Mouse (Mus musculus): ENCODE measurements at regions not wholly inside any gene's neighbourhood (a gene's known extent, or its start where the extent isn't known, plus 50 kb on each side); places are given as distances from the start of the nearest gene placed in this dataset.

GRCm38 (mm10) chr15:40354802-40355487 lies 220.8 kb downstream of the 9330182O14Rik start:
- Histone ChIP-seq H3K36me3 (no peaks in the 10 kb centered on the region), H3K9ac (replicated peaks) (no peak overlapping the region), H3K4me2 (replicated peaks) (no peak overlapping the region), H3K4me1 (replicated peaks) (no peaks in the 10 kb centered on the region), H3K4me3 (replicated peaks) (no peak overlapping the region), H3K27ac (no peak overlapping the region), H3K27me3 (no peaks in the 10 kb centered on the region), H3K9me3 (no peaks in the 10 kb centered on the region)
- 83% methylated on average over 10 of the region's 10 CpGs for WGBS
- ATAC-seq = no peak

GRCm38 (mm10) chr15:40356096-40356495 lies 221.9 kb downstream of the 9330182O14Rik start:
- WGBS = 82% methylated on average over 3 of the region's 3 CpGs
- no peak overlapping the region for H3K9ac ChIP-seq (replicated peaks)
- no peaks in the 10 kb centered on the region for H3K9me3 ChIP-seq
- no peak overlapping the region for H3K4me3 ChIP-seq (replicated peaks)
- H3K27ac ChIP-seq = no peak overlapping the region
- H3K27me3 ChIP-seq = no peaks in the 10 kb centered on the region
- ATAC-seq = no peak
- no peaks in the 10 kb centered on the region for H3K36me3 ChIP-seq
- H3K4me1 ChIP-seq (replicated peaks) = no peaks in the 10 kb centered on the region
- H3K4me2 ChIP-seq (replicated peaks) = no peak overlapping the region

- Histone ChIP-seq H3K4me2 (replicated peaks) (no peak overlapping the region), H3K4me1 (replicated peaks) (no peaks in the 10 kb centered on the region), H3K4me3 (replicated peaks) (no peak overlapping the region), H3K36me3 (no peaks in the 10 kb centered on the region), H3K9me3 (no peaks in the 10 kb centered on the region), H3K9ac (replicated peaks) (no peak overlapping the region), H3K27ac (no peak overlapping the region), H3K27me3 (no peaks in the 10 kb centered on the region)
- WGBS = 84% methylated on average over 2 of the region's 2 CpGs
- ATAC-seq = no peak
These were observed 224.2 kb downstream of the 9330182O14Rik start for GRCm38 (mm10) chr15:40358341-40358740.

- Histone ChIP-seq H3K4me2 (replicated peaks) (no peak overlapping the region), H3K36me3 (no peaks in the 10 kb centered on the region), H3K27ac (no peak overlapping the region), H3K4me1 (replicated peaks) (no peaks in the 10 kb centered on the region), H3K9me3 (no peaks in the 10 kb centered on the region), H3K4me3 (replicated peaks) (no peak overlapping the region), H3K9ac (replicated peaks) (no peak overlapping the region), H3K27me3 (no peaks in the 10 kb centered on the region)
- ATAC-seq = no peak
- WGBS = 87% methylated on average over 11 of the region's 11 CpGs
These were observed 227.8 kb downstream of the 9330182O14Rik start for GRCm38 (mm10) chr15:40361849-40362533.

GRCm38 (mm10) chr15:40364221-40364621 lies 230.1 kb downstream of the 9330182O14Rik start:
- ATAC-seq = no peak
- no peaks in the 10 kb centered on the region for H3K9me3 ChIP-seq
- H3K36me3 ChIP-seq = no peaks in the 10 kb centered on the region
- no peaks in the 10 kb centered on the region for H3K4me1 ChIP-seq (replicated peaks)
- H3K27ac ChIP-seq = no peak overlapping the region
- no peaks in the 10 kb centered on the region for H3K27me3 ChIP-seq
- no peak overlapping the region for H3K9ac ChIP-seq (replicated peaks)
- WGBS = 96% methylated on average over 1 of the region's 1 CpGs
- no peak overlapping the region for H3K4me2 ChIP-seq (replicated peaks)
- H3K4me3 ChIP-seq (replicated peaks) = no peak overlapping the region

GRCm38 (mm10) chr15:40365613-40366012 lies 231.4 kb downstream of the 9330182O14Rik start:
- Histone ChIP-seq H3K36me3 (no peaks in the 10 kb centered on the region), H3K9ac (replicated peaks) (no peak overlapping the region), H3K4me2 (replicated peaks) (no peak overlapping the region), H3K27ac (no peak overlapping the region), H3K4me1 (replicated peaks) (no peaks in the 10 kb centered on the region), H3K9me3 (no peaks in the 10 kb centered on the region), H3K27me3 (no peaks in the 10 kb centered on the region), H3K4me3 (replicated peaks) (no peak overlapping the region)
- no peak for ATAC-seq

GRCm38 (mm10) chr15:40367026-40367425 lies 232.9 kb downstream of the 9330182O14Rik start:
- Histone ChIP-seq H3K9me3 (no peaks in the 10 kb centered on the region), H3K4me1 (replicated peaks) (no peaks in the 10 kb centered on the region), H3K4me3 (replicated peaks) (no peak overlapping the region), H3K9ac (replicated peaks) (no peak overlapping the region), H3K4me2 (replicated peaks) (no peak overlapping the region), H3K27me3 (no peaks in the 10 kb centered on the region), H3K36me3 (no peaks in the 10 kb centered on the region), H3K27ac (no peak overlapping the region)
- 12% methylated on average over 1 of the region's 1 CpGs for WGBS
- no peak for ATAC-seq

GRCm38 (mm10) chr15:40368746-40369145 lies 234.6 kb downstream of the 9330182O14Rik start:
- Histone ChIP-seq H3K27me3 (no peaks in the 10 kb centered on the region), H3K9me3 (no peaks in the 10 kb centered on the region), H3K4me2 (replicated peaks) (no peak overlapping the region), H3K27ac (no peak overlapping the region), H3K4me1 (replicated peaks) (no peaks in the 10 kb centered on the region), H3K9ac (replicated peaks) (no peak overlapping the region), H3K36me3 (no peaks in the 10 kb centered on the region), H3K4me3 (replicated peaks) (no peak overlapping the region)
- WGBS = 78% methylated on average over 3 of the region's 3 CpGs
- no peak for ATAC-seq

- H3K27me3 ChIP-seq = no peaks in the 10 kb centered on the region
- H3K9me3 ChIP-seq = no peaks in the 10 kb centered on the region
- no peaks in the 10 kb centered on the region for H3K36me3 ChIP-seq
- no peak overlapping the region for H3K27ac ChIP-seq
- no peak for ATAC-seq
- no peak overlapping the region for H3K9ac ChIP-seq (replicated peaks)
- 61% methylated on average over 4 of the region's 4 CpGs for WGBS
- no peak overlapping the region for H3K4me2 ChIP-seq (replicated peaks)
- no peak overlapping the region for H3K4me3 ChIP-seq (replicated peaks)
- no peaks in the 10 kb centered on the region for H3K4me1 ChIP-seq (replicated peaks)
These were observed 237.3 kb downstream of the 9330182O14Rik start for GRCm38 (mm10) chr15:40371486-40371885.

- no peak overlapping the region for H3K4me3 ChIP-seq (replicated peaks)
- H3K9ac ChIP-seq (replicated peaks) = no peak overlapping the region
- no peaks in the 10 kb centered on the region for H3K36me3 ChIP-seq
- WGBS = 89% methylated on average over 2 of the region's 2 CpGs
- H3K27me3 ChIP-seq = no peaks in the 10 kb centered on the region
- H3K9me3 ChIP-seq = no peaks in the 10 kb centered on the region
- ATAC-seq = no peak
- no peaks in the 10 kb centered on the region for H3K4me1 ChIP-seq (replicated peaks)
- H3K4me2 ChIP-seq (replicated peaks) = no peak overlapping the region
- no peak overlapping the region for H3K27ac ChIP-seq
These were observed 252.4 kb downstream of the 9330182O14Rik start for GRCm38 (mm10) chr15:40386526-40386925.

GRCm38 (mm10) chr15:40387746-40388145 lies 253.6 kb downstream of the 9330182O14Rik start:
- Histone ChIP-seq H3K4me3 (replicated peaks) (no peak overlapping the region), H3K27me3 (no peaks in the 10 kb centered on the region), H3K36me3 (no peaks in the 10 kb centered on the region), H3K4me2 (replicated peaks) (no peak overlapping the region), H3K4me1 (replicated peaks) (no peaks in the 10 kb centered on the region), H3K9me3 (no peaks in the 10 kb centered on the region), H3K9ac (replicated peaks) (no peak overlapping the region), H3K27ac (no peak overlapping the region)
- ATAC-seq = no peak
- WGBS = 79% methylated on average over 2 of the region's 2 CpGs

- H3K36me3 ChIP-seq = no peaks in the 10 kb centered on the region
- H3K4me2 ChIP-seq (replicated peaks) = no peak overlapping the region
- H3K4me1 ChIP-seq (replicated peaks) = no peaks in the 10 kb centered on the region
- H3K9ac ChIP-seq (replicated peaks) = no peak overlapping the region
- ATAC-seq = no peak
- 89% methylated on average over 2 of the region's 2 CpGs for WGBS
- H3K4me3 ChIP-seq (replicated peaks) = no peak overlapping the region
- H3K27ac ChIP-seq = no peak overlapping the region
- H3K9me3 ChIP-seq = no peaks in the 10 kb centered on the region
- no peaks in the 10 kb centered on the region for H3K27me3 ChIP-seq
These were observed 254.6 kb downstream of the 9330182O14Rik start for GRCm38 (mm10) chr15:40388806-40389205.

GRCm38 (mm10) chr15:40435156-40435555 lies 301.0 kb downstream of the 9330182O14Rik start:
- no peak overlapping the region for H3K4me2 ChIP-seq (replicated peaks)
- no peaks in the 10 kb centered on the region for H3K9me3 ChIP-seq
- H3K9ac ChIP-seq (replicated peaks) = no peak overlapping the region
- no peak for ATAC-seq
- H3K4me3 ChIP-seq (replicated peaks) = no peak overlapping the region
- H3K4me1 ChIP-seq (replicated peaks) = peaks cover 4% of the 10 kb centered on the region
- no peaks in the 10 kb centered on the region for H3K27me3 ChIP-seq
- 89% methylated on average over 4 of the region's 4 CpGs for WGBS
- H3K27ac ChIP-seq = no peak overlapping the region
- no peaks in the 10 kb centered on the region for H3K36me3 ChIP-seq

Data from midbrain, embryonic 13.5 days (tissue).